Mouse (Mus musculus): ENCODE data around the gene Ttc17.

DNA sequence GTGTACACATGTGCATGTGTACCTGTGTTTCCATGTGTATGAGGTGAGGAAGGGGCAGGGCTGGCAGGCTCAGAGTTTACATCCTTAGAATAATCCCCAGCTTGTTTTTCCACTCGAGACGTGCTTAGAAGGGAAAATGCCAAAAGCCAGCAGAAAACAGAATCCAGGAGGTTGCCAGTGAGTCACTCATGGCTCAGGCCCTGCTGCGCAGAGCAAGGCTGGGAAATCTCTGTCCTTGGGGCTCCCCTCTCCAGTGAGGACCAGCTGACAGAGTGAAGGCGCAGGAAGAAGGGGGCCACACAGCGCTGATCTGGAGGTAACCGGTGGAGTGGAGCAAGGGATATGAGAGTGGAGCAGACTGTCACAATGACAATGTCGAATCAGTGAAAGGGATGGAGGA, 119.1 kb downstream of the Ttc17 start:
- no peak for TF ChIP-seq CTCF (IDR thresholded peaks at IDR 0.05; ENCODE audit: low read depth, low read length)
- no peak for TF ChIP-seq EP300 (IDR thresholded peaks at IDR 0.05; ENCODE audit: insufficient read depth, low read depth, low read length)
- TF ChIP-seq POLR2A (IDR thresholded peaks at IDR 0.05; ENCODE audit: insufficient read depth, low read length) = no peak
